10 mouse cellular contexts compared by ENCODE assay signal in genomic region chr2:166663250-166663961, GRCm38 (mm10). TPM values are rescaled to one million over a fixed set of nuclear protein-coding genes. Genes with fewer than 3 reads are reported as not detected.
DNase-seq lines count a peak whose midpoint lies in the region; ATAC-seq and TF ChIP-seq lines count a peak whose summit lies in the region.
"Had no signal": no experiment of that assay in that cellular context is flagged by ENCODE, and none has a peak within 500 bp of the region (broad histone marks: within the 10 kb centered on the region; RNA-seq: fewer than 3 reads in every experiment).

No protein-coding gene starts in this region.

- WGBS in forebrain, embryonic 15.5 days: 66% methylated on average over 9 of the region's 9 CpGs
- WGBS in midbrain, embryonic 10.5 days: 68% methylated on average over 9 of the region's 9 CpGs

- peaks cover 51% of the 10 kb centered on the region for H3K4me1 ChIP-seq in forebrain, embryonic 15.5 days
- peaks cover 86% of the 10 kb centered on the region for H3K4me1 ChIP-seq in midbrain, embryonic 10.5 days

- H3K27me3 ChIP-seq in forebrain, embryonic 15.5 days: no peaks in the 10 kb centered on the region
- no peaks in the 10 kb centered on the region for H3K27me3 ChIP-seq in midbrain, embryonic 10.5 days (ENCODE audit: low read depth, poor library complexity, severe bottlenecking)

- H3K4me3 ChIP-seq in layer of hippocampus, adult 2 months: no peak overlapping the region
- no peak overlapping the region for H3K4me3 ChIP-seq in forebrain, embryonic 15.5 days
- peak overlapping the region; percentile 28 for H3K4me3 ChIP-seq in midbrain, embryonic 10.5 days

- H3K9me3 ChIP-seq in forebrain, embryonic 15.5 days: no peaks in the 10 kb centered on the region
- no peaks in the 10 kb centered on the region for H3K9me3 ChIP-seq in midbrain, embryonic 10.5 days (replicated peaks)

- H3K27ac ChIP-seq in layer of hippocampus, adult 2 months: peak overlapping the region; percentile 90
- peak overlapping the region; percentile 62 for H3K27ac ChIP-seq in forebrain, embryonic 15.5 days (replicated peaks)
- H3K27ac ChIP-seq in midbrain, embryonic 10.5 days (replicated peaks): peak overlapping the region; percentile 89

- ATAC-seq in forebrain, embryonic 15.5 days (replicated peaks): peak; percentile 52
- no peak for ATAC-seq in cerebellum, adult (ENCODE audit: insufficient number of reproducible peaks, low FRiP score, low TSS enrichment)
- ATAC-seq: lung, postnatal 0 days had no signal

- no peak overlapping the region for H3K9ac ChIP-seq in forebrain, embryonic 15.5 days (replicated peaks)

- no peak for TF ChIP-seq CTCF in layer of hippocampus, adult 2 months (conservative IDR thresholded peaks at IDR 0.05)

- no peak overlapping the region for H3K4me2 ChIP-seq in forebrain, embryonic 15.5 days (replicated peaks)

- DNase-seq in layer of hippocampus, adult 2 months (ENCODE audit: low spot score in 2 of 2): peak in 1 of 2 experiments; percentile 32
- DNase-seq in layer of hippocampus, adult 11-12 months (ENCODE audit: low spot score): no peak
- peak; percentile 72 for DNase-seq in midbrain, embryonic 10.5 days (ENCODE audit: low spot score)
- peak; percentile 63 to 73 for DNase-seq in thymus, postnatal 10 days (ENCODE audit: low spot score in 2 of 2)
- no peak for DNase-seq in adrenal gland, postnatal 25 days
- DNase-seq in right cerebral cortex, adult 2 months (ENCODE audit: low spot score in 2 of 2): no peak
- DNase-seq: kidney, adult 11 months had no signal

- H3K36me3 ChIP-seq in forebrain, embryonic 15.5 days: no peaks in the 10 kb centered on the region
- no peaks in the 10 kb centered on the region for H3K36me3 ChIP-seq in midbrain, embryonic 10.5 days

RNA-seq across cellular contexts. Expression of gene Prex1, which starts 50.2 kb away (rescaled TPM):
- 10 to 100 TPM; 69.9 to 71.3 TPM for total RNA-seq in layer of hippocampus, adult 2 months (2021)
- polyA plus RNA-seq in forebrain, embryonic 15.5 days (2015; fragmentation: Nextera tagmentation; extraction: Ambion mirVana): 38.8 and 43.9 TPM in 2 replicates
- 32.3 and 33.7 TPM in 2 replicates for polyA plus RNA-seq in midbrain, embryonic 10.5 days (2016; fragmentation: Nextera tagmentation; extraction: Ambion mirVana)
- total RNA-seq in adrenal gland, postnatal 25 days (2021): 14.0 and 14.1 TPM in 2 replicates

Comparison
In these comparisons a context has a peak if more than half of its experiments do, and no peak if none do; other contexts are left out.
1. DNase-seq: peak in midbrain, embryonic 10.5 days (single experiment) and thymus, postnatal 10 days (2 of 2); none in layer of hippocampus, adult 11-12 months (single experiment), adrenal gland, postnatal 25 days (single experiment) and right cerebral cortex, adult 2 months (0 of 2).
2. Peak in every context shown above with its lines, with median percentiles within 50 percentile points of each other: H3K27ac ChIP-seq.